Mouse (Mus musculus) CH12.LX (cell line): ENCODE measurements around the gene Agpat3. TPM values are rescaled to one million over a fixed set of nuclear protein-coding genes. Genes with fewer than 3 reads are reported as not detected.

Experiments
- DNase-seq: peaks from one replicate; pipeline ENCODE4 v3.0.0-alpha.2; 2013; ENCODE audit errors: extremely low read depth
- H3K27ac ChIP-seq: 2 replicates; pipeline ENCODE4 v1.5.1; 2012; ENCODE audit warnings: low read depth, mild to moderate bottlenecking, control low read depth, moderate library complexity; ENCODE audit not compliant: insufficient read depth
- H3K27me3 ChIP-seq: replicated peaks from 2 replicates; pipeline ENCODE3; 2012; ENCODE audit warnings: inconsistent platforms
- H3K36me3 ChIP-seq, 2 experiments: replicated peaks in 1 of 2; 2 replicates each; pipeline versions ENCODE3 to v1.6.1; 2012; ENCODE audit warnings: inconsistent platforms in 1 of 2, low read length in 1 of 2, mild to moderate bottlenecking in 1 of 2, mixed read lengths in 1 of 2, moderate library complexity in 1 of 2; ENCODE audit not compliant: control insufficient read depth in 1 of 2, insufficient read depth in 1 of 2
- H3K4me1 ChIP-seq, 2 experiments: 2 replicates each; pipeline ENCODE4 v1.6.1; 2012; ENCODE audit warnings: inconsistent platforms in 1 of 2, moderate library complexity in 1 of 2; ENCODE audit not compliant: insufficient read depth in 2 of 2, control insufficient read depth in 1 of 2
- H3K4me2 ChIP-seq: 2 replicates; pipeline ENCODE4 v1.6.1; 2012; ENCODE audit warnings: low read depth, mild to moderate bottlenecking, control low read depth; ENCODE audit not compliant: poor library complexity, insufficient read depth, severe bottlenecking
- H3K4me3 ChIP-seq, 3 experiments: fragments of 150-350 bp in 1 of 3; sonication (generic) in 1 of 3; replicated peaks in 1 of 3; 2 replicates each; pipeline versions ENCODE3 to v1.5.1; 2011 to 2012; ENCODE audit warnings: low read depth in 2 of 3, low read length in 2 of 3, mild to moderate bottlenecking in 2 of 3, moderate library complexity in 2 of 3, control low read depth in 1 of 3, improper control_type of control experiment in 1 of 3, inconsistent platforms in 1 of 3, mixed read lengths in 1 of 3; ENCODE audit not compliant: poor library complexity in 1 of 3
- H3K79me2 ChIP-seq: replicated peaks from 2 replicates; pipeline ENCODE4 v1.6.1; 2012; ENCODE audit warnings: mild to moderate bottlenecking, moderate library complexity; ENCODE audit not compliant: control insufficient read depth, poor library complexity, insufficient read depth, severe bottlenecking; ENCODE audit errors: extremely low read depth
- H3K9ac ChIP-seq: 2 replicates; pipeline ENCODE4 v1.6.1; 2012; ENCODE audit warnings: low read depth, mild to moderate bottlenecking, control low read depth, moderate library complexity; ENCODE audit not compliant: insufficient read depth
- H3K9me3 ChIP-seq: replicated peaks from 2 replicates; pipeline ENCODE3; 2012; ENCODE audit warnings: low read length, inconsistent platforms, mixed read lengths
- BHLHE40 ChIP-seq: IDR thresholded peaks from 2 replicates; pipeline ENCODE4 v1.6.1; 2011; ENCODE audit warnings: mild to moderate bottlenecking, low read depth, low read length, improper control_type of control experiment
- CHD2 ChIP-seq: IDR thresholded peaks from 2 replicates; pipeline ENCODE4 v1.6.1; 2011; ENCODE audit warnings: low read length, improper control_type of control experiment
- CTCF ChIP-seq, 2 experiments: IDR thresholded peaks in 1 of 2; conservative IDR thresholded peaks in 1 of 2; 2 replicates each; pipeline ENCODE4 v1.5.1; 2011 to 2012; ENCODE audit warnings: low read depth in 2 of 2, low read length in 2 of 2, improper control_type of control experiment in 1 of 2, inconsistent platforms in 1 of 2, mild to moderate bottlenecking in 1 of 2, moderate library complexity in 1 of 2
- E2F4 ChIP-seq: IDR thresholded peaks from 2 replicates; pipeline ENCODE4 v1.6.1; 2011; ENCODE audit warnings: low read depth, low read length, improper control_type of control experiment; ENCODE audit not compliant: insufficient replicate concordance
- GABPA ChIP-seq: IDR thresholded peaks from 2 replicates; pipeline ENCODE4 v1.6.1; 2012; ENCODE audit warnings: low read depth, low read length, improper control_type of control experiment, inconsistent platforms; ENCODE audit not compliant: insufficient replicate concordance
- HCFC1 ChIP-seq: IDR thresholded peaks from 2 replicates; pipeline ENCODE4 v1.6.1; 2012; ENCODE audit warnings: low read depth, mild to moderate bottlenecking, inconsistent platforms, low read length, improper control_type of control experiment
- JUN ChIP-seq: IDR thresholded peaks from 2 replicates; pipeline ENCODE4 v1.6.1; 2011; ENCODE audit warnings: low read depth, mild to moderate bottlenecking, low read length, improper control_type of control experiment, moderate library complexity; ENCODE audit not compliant: insufficient read depth
- MAZ ChIP-seq: IDR thresholded peaks from 2 replicates; pipeline ENCODE4 v1.6.1; 2012; ENCODE audit warnings: low read depth, mild to moderate bottlenecking, inconsistent platforms, low read length, improper control_type of control experiment, moderate library complexity
- MEF2A ChIP-seq: IDR thresholded peaks from 2 replicates; pipeline ENCODE4 v1.6.1; 2014; ENCODE audit warnings: low read depth, mild to moderate bottlenecking, inconsistent platforms, low read length, improper control_type of control experiment, borderline replicate concordance
- MXI1 ChIP-seq: IDR thresholded peaks from 2 replicates; pipeline ENCODE4 v1.6.1; 2011; ENCODE audit warnings: mild to moderate bottlenecking, low read depth, low read length, improper control_type of control experiment
- MYC ChIP-seq: IDR thresholded peaks from 2 replicates; pipeline ENCODE4 v1.6.1; 2011; ENCODE audit warnings: low read depth, mild to moderate bottlenecking, improper control_type of control experiment, low read length
- POLR2A ChIP-seq: IDR thresholded peaks from 2 replicates; pipeline ENCODE4 v1.6.1; 2011; ENCODE audit warnings: low read depth, mild to moderate bottlenecking, improper control_type of control experiment, low read length
- UBTF ChIP-seq: IDR thresholded peaks from 2 replicates; pipeline ENCODE4 v1.6.1; 2012; ENCODE audit warnings: low read depth, mild to moderate bottlenecking, inconsistent platforms, low read length, improper control_type of control experiment, moderate library complexity
- ZMIZ1 ChIP-seq: IDR thresholded peaks from 2 replicates; pipeline ENCODE4 v1.6.1; 2012; ENCODE audit warnings: low read depth, mild to moderate bottlenecking, inconsistent platforms, low read length, improper control_type of control experiment
- ZNF384 ChIP-seq: IDR thresholded peaks from 2 replicates; pipeline ENCODE4 v1.6.1; 2012; ENCODE audit warnings: low read depth, low read length, improper control_type of control experiment, inconsistent platforms
- dilution Hi-C: fragments of 300-500 bp; cut with MboI; formaldehyde crosslinking; loops from 2 replicates; pipeline ENCODE4 v1.14.3; 2020; ENCODE audit warnings: low sequenced_read_pairs; ENCODE audit not compliant: extremely low pct_unique_long_range_greater_than_20kb, extremely low pct_ligation_motif_present
- in situ Hi-C: fragments of 300-500 bp; cut with MboI; formaldehyde crosslinking; loops from 3 replicates; pipeline ENCODE4 v1.14.3; 2019; ENCODE audit warnings: low sequenced_read_pairs, low pct_ligation_motif_present, low pct_unique_long_range_greater_than_20kb, mixed read lengths
- polyA plus RNA-seq: library from polyadenylated mRNA; unstranded; fragments of >175 nt; gene quantifications from 2 replicates; pipeline ENCODE4 v1.2.1, GENCODE M21; 2012; ENCODE audit warnings: low read depth; ENCODE audit not compliant: insufficient read length
- total RNA-seq, 2 experiments: library from RNA; depleted of rRNA; stranded (reverse); fragments of 300-350 nt in 1 of 2; fragments of >200 nt in 1 of 2; gene quantifications; 2 replicates each; pipeline ENCODE4 v1.2.3; 2012 to 2014

Agpat3 gene
- total and polyA plus RNA-seq, 3 experiments = 36.7 to 67.2 (median 63.1) TPM

DNA sequence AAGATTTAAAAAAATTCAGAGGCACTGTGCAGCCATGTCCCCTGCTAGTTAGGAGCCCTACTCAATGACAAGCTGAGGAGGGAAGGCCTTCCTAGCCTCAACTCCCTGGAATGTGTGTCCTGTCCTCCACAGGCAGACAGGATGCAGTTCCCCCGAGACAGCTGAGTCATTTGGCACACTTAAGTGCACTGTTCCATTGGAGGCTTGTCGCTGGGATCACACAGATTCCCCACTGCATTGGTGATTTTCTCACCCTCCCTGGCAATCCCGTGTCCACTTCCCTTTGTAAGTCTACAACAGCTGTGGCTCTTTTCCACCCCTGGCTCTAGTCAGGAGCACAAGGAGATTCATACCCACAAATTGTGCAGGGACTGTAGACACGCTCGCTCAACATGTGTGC lies 14.1 kb downstream of the Agpat3 start:
- Histone ChIP-seq H3K79me2 (no peaks in the 10 kb centered on the region), H3K36me3 (peaks cover 6 to 32% of the 10 kb centered on the region in 2 experiments), H3K4me2 (no peak overlapping the region), H3K27me3 (no peaks in the 10 kb centered on the region), H3K4me1 (peaks cover 0 to 13% of the 10 kb centered on the region in 2 experiments; a peak in 2 of 4 replicates), H3K9me3 (no peaks in the 10 kb centered on the region), H3K27ac (no peak overlapping the region), H3K9ac (no peak overlapping the region), H3K4me3 (no peak overlapping the region)
- TF ChIP-seq UBTF (no peak), MEF2A (no peak)
- dilution Hi-C loops (no loop called here), in situ Hi-C loops (loop anchor here (5.0 kb wide), 1 partner anchor 54 kb away; no protein-coding TSS in a partner anchor)
- DNase-seq = no peak

- no peaks in the 10 kb centered on the region; the same call in 1 of the 2 replicates for H3K79me2 ChIP-seq
- peaks cover 3 to 18% of the 10 kb centered on the region in 2 experiments for H3K36me3 ChIP-seq
- no peak overlapping the region for H3K9ac ChIP-seq
- no peak overlapping the region for H3K4me3 ChIP-seq
- H3K9me3 ChIP-seq = no peaks in the 10 kb centered on the region
- H3K4me2 ChIP-seq = no peak overlapping the region
- H3K27me3 ChIP-seq = no peaks in the 10 kb centered on the region
- TF ChIP-seq ZMIZ1 (no peak), JUN (no peak), CTCF (conservative IDR thresholded peaks at IDR 0.05 in 1 of 2, IDR thresholded peaks at IDR 0.05 in 1 of 2; ENCODE audit: low read depth in 2 of 2, low read length in 2 of 2) (no peak), E2F4 (no peak), ZNF384 (no peak), HCFC1 (no peak), POLR2A (no peak), MXI1 (no peak), MEF2A (no peak), MAZ (no peak), MYC (no peak), GABPA (no peak), CHD2 (no peak), BHLHE40 (no peak)
- no peak for DNase-seq
- dilution Hi-C loops (no loop called here), in situ Hi-C loops (loop anchor here (5.0 kb wide), 1 partner anchor 57 kb away; no protein-coding TSS in a partner anchor)
- H3K27ac ChIP-seq = no peak overlapping the region
- H3K4me1 ChIP-seq = peaks cover 7 to 31% of the 10 kb centered on the region in 2 experiments; a peak in 3 of 4 replicates
Observed at GRCm38 (mm10) chr10:78334923-78335561, 17.2 kb downstream of the Agpat3 start.
